Mouse (Mus musculus) embryonic facial prominence, embryonic 14.5 days (tissue): ENCODE measurements around the gene Wdr41. TPM values are rescaled to one million over a fixed set of nuclear protein-coding genes. Genes with fewer than 3 reads are reported as not detected.

Experiments used
- ATAC-seq: fragments of 200-750 bp; cut with Nextera tagmentation; 2 replicates; pipeline ENCODE4 v1.8.0; 2017; ENCODE audit warnings: low read depth, moderate number of reproducible peaks, moderate TSS enrichment
- DNase-seq: peaks from one replicate; pipeline ENCODE4 v3.0.0-alpha.2; 2015; ENCODE audit warnings: low spot score
- H3K27ac ChIP-seq: fragments of 300-500 bp; sonication (generic); replicated peaks from 2 replicates; pipeline ENCODE4 v1.5.1; 2014; ENCODE audit warnings: low read depth, mild to moderate bottlenecking, low read length, moderate library complexity
- H3K27me3 ChIP-seq: fragments of 300-500 bp; sonication (generic); replicated peaks from 2 replicates; pipeline ENCODE4 v1.6.1; 2014; ENCODE audit warnings: low read length; ENCODE audit not compliant: control insufficient read depth, insufficient read depth
- H3K36me3 ChIP-seq: fragments of 300-500 bp; sonication (generic); 2 replicates; pipeline ENCODE4 v1.6.1; 2014; ENCODE audit warnings: low read length, mixed read lengths; ENCODE audit not compliant: control insufficient read depth, insufficient read depth
- H3K4me1 ChIP-seq: fragments of 300-500 bp; sonication (generic); 2 replicates; pipeline ENCODE4 v1.6.1; 2014; ENCODE audit warnings: antibody characterized with exemption, low read length; ENCODE audit not compliant: control insufficient read depth, insufficient read depth
- H3K4me2 ChIP-seq: fragments of 300-500 bp; sonication (generic); 2 replicates; pipeline ENCODE4 v1.6.1; 2014; ENCODE audit warnings: low read depth, mild to moderate bottlenecking, low read length, moderate library complexity, mixed read lengths
- H3K4me3 ChIP-seq: fragments of 300-500 bp; sonication (generic); 2 replicates; pipeline ENCODE4 v1.5.1; 2014; ENCODE audit warnings: low read depth, mild to moderate bottlenecking, low read length
- H3K9ac ChIP-seq: fragments of 300-500 bp; sonication (generic); 2 replicates; pipeline ENCODE4 v1.6.1; 2014; ENCODE audit warnings: low read depth, mild to moderate bottlenecking, low read length, moderate library complexity, mixed read lengths
- H3K9me3 ChIP-seq: fragments of 300-500 bp; sonication (generic); 2 replicates; pipeline ENCODE4 v1.6.1; 2016; ENCODE audit warnings: low read length; ENCODE audit not compliant: control insufficient read depth
- WGBS: fragments of 180-500 bp; shearing (Covaris S2); extraction: QIAGEN DNeasy Blood & Tissue Kit; methylation state at CpG from one replicate; pipeline ENCODE4 v1.1.7; 2014; 5-methylcytosine and 5-hydroxymethylcytosine counted together
- polyA plus RNA-seq: library from polyadenylated mRNA; unstranded; fragments of >200 nt; fragmentation: Nextera tagmentation; extraction: Ambion mirVana; gene quantifications from 2 replicates; pipeline ENCODE4 v1.2.1, GENCODE M21; 2014

The Wdr41 gene
- polyA plus RNA-seq, 1 experiment from 2014 or later, result 24.0 TPM

DNA sequence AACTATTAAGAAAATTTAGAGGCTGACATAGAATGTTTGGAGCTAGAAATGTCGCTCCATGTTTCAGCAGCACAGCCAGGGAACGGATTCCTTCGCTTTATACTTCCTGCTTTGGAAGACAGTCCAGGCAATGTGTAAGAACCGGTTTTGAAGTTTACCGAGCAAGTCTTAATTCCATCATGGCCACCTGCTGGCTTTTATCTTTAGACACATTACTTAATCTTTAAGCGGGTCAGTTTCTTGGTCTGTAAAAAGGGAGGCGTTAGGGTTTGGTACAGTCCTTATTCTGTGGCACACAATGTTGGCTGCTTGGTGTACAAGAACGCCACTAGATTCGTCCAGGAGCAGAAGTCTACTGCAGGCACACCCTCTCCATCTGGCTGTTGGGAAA lies 321 bp upstream of the Wdr41 start:
- ATAC-seq (peak; percentile 27), DNase-seq (no peak)
- WGBS, result 20% methylated on average over 9 of the region's 9 CpGs
- H3K4me3 ChIP-seq, result peak overlapping the region; percentile 67
- H3K9me3 ChIP-seq, result no peaks in the 10 kb centered on the region
- peak overlapping the region; percentile 97 for H3K27ac ChIP-seq
- peak overlapping the region; percentile 55 for H3K4me2 ChIP-seq
- H3K36me3 ChIP-seq, result peaks cover under 1% of the 10 kb centered on the region; the same call in 1 of the 2 replicates
- no peaks in the 10 kb centered on the region for H3K27me3 ChIP-seq
- peaks cover 8% of the 10 kb centered on the region; the same call in 1 of the 2 replicates for H3K4me1 ChIP-seq
- H3K9ac ChIP-seq, result peak overlapping the region; percentile 97

GRCm38 (mm10) chr13:94979081-94979480 lies 2.9 kb downstream of the Wdr41 start:
- Histone ChIP-seq H3K27me3 (no peaks in the 10 kb centered on the region), H3K9me3 (no peaks in the 10 kb centered on the region), H3K4me1 (peaks cover 8% of the 10 kb centered on the region; the same call in 1 of the 2 replicates), H3K9ac (no peak overlapping the region), H3K4me2 (no peak overlapping the region), H3K4me3 (no peak overlapping the region), H3K36me3 (peaks cover 13% of the 10 kb centered on the region), H3K27ac (no peak overlapping the region)
- DNase-seq, result no peak
- no peak for ATAC-seq
- WGBS, result 53% methylated on average over 7 of the region's 7 CpGs

DNA sequence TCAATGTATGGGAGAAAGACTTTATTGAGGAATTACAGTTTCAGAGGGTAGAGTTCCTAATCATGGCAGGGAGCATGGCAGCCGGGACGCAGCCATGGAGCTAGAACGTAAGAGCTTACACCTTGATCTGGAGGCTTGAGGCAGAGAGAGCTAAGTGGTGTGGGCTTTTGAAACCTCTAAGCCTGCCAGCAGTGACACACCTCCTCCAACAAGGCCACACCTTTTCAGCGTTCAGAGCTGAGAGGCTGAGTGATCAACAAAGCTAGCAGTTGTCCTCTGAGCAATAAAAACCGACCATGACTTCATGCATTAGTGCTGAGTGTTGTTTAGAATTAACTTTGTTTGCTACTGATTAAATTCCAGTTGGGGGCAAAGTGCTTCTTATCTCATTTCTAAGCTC lies 14.4 kb downstream of the Wdr41 start:
- Histone ChIP-seq H3K36me3 (0 out of 2 replicates have a peak, but pooled peaks cover 14% of the 10 kb centered on the region), H3K4me2 (no peak overlapping the region), H3K9ac (no peak overlapping the region), H3K4me3 (no peak overlapping the region), H3K9me3 (no peaks in the 10 kb centered on the region), H3K27me3 (no peaks in the 10 kb centered on the region), H3K4me1 (no peaks in the 10 kb centered on the region), H3K27ac (no peak overlapping the region)
- ATAC-seq (no peak), DNase-seq (no peak)
- WGBS, result 70% methylated on average over 5 of the region's 5 CpGs

DNA sequence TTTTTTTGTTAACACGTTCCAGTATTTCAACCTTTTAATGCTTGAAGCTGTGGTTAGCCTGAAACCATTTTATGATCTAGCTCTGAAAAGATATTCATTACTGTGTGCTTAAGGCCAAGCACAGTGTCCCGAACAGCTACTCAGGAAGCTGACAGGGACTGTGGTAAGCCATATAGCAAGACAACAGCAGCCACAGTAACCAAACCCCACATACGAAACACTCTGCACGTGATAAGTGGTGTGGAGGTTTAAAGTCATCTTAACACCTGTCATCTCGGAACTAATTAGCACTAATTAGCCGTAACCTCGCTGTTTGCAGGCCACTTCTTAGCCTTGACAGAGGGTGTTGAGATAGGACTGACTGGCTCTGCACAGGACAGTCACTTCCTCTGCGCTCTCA lies 31.1 kb downstream of the Wdr41 start:
- ATAC-seq (no peak), DNase-seq (no peak)
- 72% methylated on average over 8 of the region's 8 CpGs for WGBS
- no peaks in the 10 kb centered on the region for H3K4me1 ChIP-seq
- no peak overlapping the region for H3K4me3 ChIP-seq
- no peaks in the 10 kb centered on the region for H3K27me3 ChIP-seq
- H3K27ac ChIP-seq, result no peak overlapping the region
- no peak overlapping the region for H3K9ac ChIP-seq
- no peak overlapping the region for H3K4me2 ChIP-seq
- no peaks in the 10 kb centered on the region for H3K9me3 ChIP-seq
- H3K36me3 ChIP-seq, result peaks cover 5% of the 10 kb centered on the region

DNA sequence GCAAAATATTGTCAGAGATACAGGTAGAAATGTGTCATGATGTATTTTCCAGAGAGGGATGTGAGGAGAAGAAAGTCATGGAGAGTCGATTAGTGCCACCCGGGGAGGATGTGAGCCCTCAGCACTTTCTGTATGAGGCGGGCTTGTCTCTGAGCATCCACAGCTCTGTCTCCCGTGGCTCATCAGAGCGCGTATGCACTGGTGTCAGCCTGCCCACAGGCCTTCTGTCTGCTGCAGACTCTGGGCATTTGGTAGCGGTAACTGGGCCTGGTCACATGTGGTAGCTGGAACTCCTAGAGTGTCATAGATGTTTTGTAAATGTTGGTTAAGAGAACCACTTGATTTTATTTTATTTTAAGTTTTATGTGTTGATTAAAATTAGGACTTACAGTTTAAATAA lies 33.1 kb downstream of the Wdr41 start:
- no peak overlapping the region for H3K9ac ChIP-seq
- 82% methylated on average over 7 of the region's 7 CpGs for WGBS

GRCm38 (mm10) chr13:95011546-95012257 lies 35.6 kb downstream of the Wdr41 start:
- Histone ChIP-seq H3K9me3 (no peaks in the 10 kb centered on the region), H3K27ac (no peak overlapping the region), H3K36me3 (peaks cover 5% of the 10 kb centered on the region), H3K4me2 (no peak overlapping the region), H3K9ac (no peak overlapping the region), H3K27me3 (no peaks in the 10 kb centered on the region), H3K4me3 (no peak overlapping the region), H3K4me1 (no peaks in the 10 kb centered on the region)
- ATAC-seq, result no peak
- WGBS, result 85% methylated on average over 7 of the region's 7 CpGs
- no peak for DNase-seq

More for the DNA sequence above, 33.1 kb downstream of the Wdr41 start:
- no peak for ATAC-seq
- Histone ChIP-seq H3K4me3 (no peak overlapping the region), H3K27me3 (no peaks in the 10 kb centered on the region), H3K9me3 (no peaks in the 10 kb centered on the region), H3K27ac (no peak overlapping the region), H3K4me1 (no peaks in the 10 kb centered on the region), H3K36me3 (peaks cover 5% of the 10 kb centered on the region), H3K4me2 (no peak overlapping the region)
- DNase-seq, result no peak

GRCm38 (mm10) chr13:95017278-95017677 lies 41.1 kb downstream of the Wdr41 start:
- Histone ChIP-seq H3K36me3 (peaks cover 15% of the 10 kb centered on the region; the same call in 1 of the 2 replicates), H3K9ac (no peak overlapping the region), H3K9me3 (no peaks in the 10 kb centered on the region), H3K4me1 (no peaks in the 10 kb centered on the region), H3K4me2 (no peak overlapping the region), H3K27me3 (no peaks in the 10 kb centered on the region), H3K4me3 (no peak overlapping the region), H3K27ac (no peak overlapping the region)
- WGBS, result 86% methylated on average over 6 of the region's 6 CpGs
- no peak for DNase-seq
- no peak for ATAC-seq

- no peaks in the 10 kb centered on the region for H3K4me1 ChIP-seq
- H3K4me3 ChIP-seq, result no peak overlapping the region
- 2% methylated on average over 8 of the region's 9 CpGs for WGBS
- H3K27ac ChIP-seq, result no peak overlapping the region
- H3K27me3 ChIP-seq, result no peaks in the 10 kb centered on the region
- H3K9me3 ChIP-seq, result no peaks in the 10 kb centered on the region
- peak; percentile 84 for ATAC-seq
- peak; percentile 89 for DNase-seq
- H3K4me2 ChIP-seq, result no peak overlapping the region
- peaks cover 21% of the 10 kb centered on the region for H3K36me3 ChIP-seq
- H3K9ac ChIP-seq, result 0 out of 2 replicates have a peak overlapping the region, but pooled peaks have one; percentile 25
These were observed 41.8 kb downstream of the Wdr41 start for GRCm38 (mm10) chr13:95017916-95018315.

DNA sequence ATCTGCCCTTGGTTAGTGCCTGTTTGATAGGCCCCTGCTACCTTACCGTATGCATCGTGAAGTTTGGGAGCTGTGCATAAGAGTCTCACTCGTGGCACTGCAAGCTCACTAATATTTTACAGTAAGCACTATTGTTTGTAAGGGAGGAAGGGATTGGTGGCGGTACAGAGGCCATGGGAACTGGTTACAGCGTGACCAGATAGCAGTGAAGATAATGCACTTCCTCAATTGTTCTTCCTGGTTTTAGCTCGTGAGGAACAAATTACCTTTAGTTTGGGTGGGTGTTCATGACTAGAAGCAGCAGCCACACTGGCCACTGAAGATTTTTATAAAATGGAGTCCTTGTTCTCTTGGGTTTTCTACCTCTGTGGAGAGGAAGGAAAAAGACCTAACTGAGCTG lies 43.2 kb downstream of the Wdr41 start:
- DNase-seq, result no peak
- 78% methylated on average over 6 of the region's 6 CpGs for WGBS
- Histone ChIP-seq H3K36me3 (peaks cover 23% of the 10 kb centered on the region), H3K4me1 (no peaks in the 10 kb centered on the region), H3K27me3 (no peaks in the 10 kb centered on the region), H3K9me3 (no peaks in the 10 kb centered on the region), H3K27ac (no peak overlapping the region), H3K9ac (no peak overlapping the region), H3K4me2 (no peak overlapping the region), H3K4me3 (no peak overlapping the region)
- no peak for ATAC-seq
